Mouse (Mus musculus) embryonic facial prominence, embryonic 15.5 days (tissue): Measurements from ENCODE around the gene Sema6c. TPM values are rescaled to one million over a fixed set of nuclear protein-coding genes. Genes with fewer than 3 reads are reported as not detected.

ENCODE experiments used
- ATAC-seq: fragments of 200-750 bp; cut with Nextera tagmentation; 2 replicates; pipeline ENCODE4 v1.8.0; 2017; ENCODE audit warnings: low read depth, moderate TSS enrichment; ENCODE audit not compliant: insufficient number of reproducible peaks, low FRiP score, low TSS enrichment
- H3K27ac ChIP-seq: fragments of 300-500 bp; sonication (generic); replicated peaks from 2 replicates; pipeline ENCODE4 v1.5.1; 2015; ENCODE audit warnings: mild to moderate bottlenecking, inconsistent platforms
- H3K27me3 ChIP-seq: fragments of 300-500 bp; sonication (generic); 2 replicates; pipeline ENCODE4 v1.6.1; 2015; ENCODE audit warnings: inconsistent platforms
- H3K36me3 ChIP-seq: fragments of 300-500 bp; sonication (generic); 2 replicates; pipeline ENCODE4 v1.6.1; 2015; ENCODE audit warnings: mild to moderate bottlenecking, inconsistent platforms
- H3K4me1 ChIP-seq: fragments of 300-500 bp; sonication (generic); 2 replicates; pipeline ENCODE4 v1.6.1; 2015; ENCODE audit warnings: inconsistent platforms
- H3K4me2 ChIP-seq: fragments of 300-500 bp; sonication (generic); replicated peaks from 2 replicates; pipeline ENCODE4 v1.6.1; 2015; ENCODE audit warnings: mild to moderate bottlenecking, inconsistent platforms
- H3K4me3 ChIP-seq: fragments of 300-500 bp; sonication (generic); replicated peaks from 2 replicates; pipeline ENCODE4 v1.5.1; 2015; ENCODE audit warnings: mild to moderate bottlenecking, inconsistent platforms
- H3K9ac ChIP-seq: fragments of 300-500 bp; sonication (generic); 2 replicates; pipeline ENCODE4 v1.6.1; 2015; ENCODE audit warnings: inconsistent platforms
- H3K9me3 ChIP-seq: fragments of 300-500 bp; sonication (generic); replicated peaks from 2 replicates; pipeline ENCODE4 v1.6.1; 2016; ENCODE audit warnings: inconsistent platforms
- WGBS: fragments of 180-500 bp; shearing (Covaris S2); methylation state at CpG from one replicate; pipeline ENCODE4 v1.1.7; 2015; 5-methylcytosine and 5-hydroxymethylcytosine counted together
- polyA plus RNA-seq: library from polyadenylated mRNA; unstranded; fragments of >200 nt; fragmentation: Nextera tagmentation; extraction: Ambion mirVana; gene quantifications from 2 replicates; pipeline ENCODE4 v1.2.1, GENCODE M21; 2015

The Sema6c gene
- polyA plus RNA-seq, 1 experiment from 2014 or later, result 13.1 TPM

GRCm38 (mm10) chr3:95147924-95148323 lies 12.3 kb upstream of the Sema6c start:
- H3K36me3 ChIP-seq, result no peaks in the 10 kb centered on the region
- no peaks in the 10 kb centered on the region for H3K9me3 ChIP-seq
- H3K4me2 ChIP-seq, result no peak overlapping the region
- no peak overlapping the region for H3K9ac ChIP-seq
- H3K4me3 ChIP-seq, result no peak overlapping the region
- no peaks in the 10 kb centered on the region for H3K4me1 ChIP-seq
- WGBS, result 47% methylated on average over 3 of the region's 3 CpGs
- H3K27me3 ChIP-seq, result no peaks in the 10 kb centered on the region
- H3K27ac ChIP-seq, result no peak overlapping the region
- ATAC-seq, result no peak

GRCm38 (mm10) chr3:95153874-95154273 lies 6.4 kb upstream of the Sema6c start:
- ATAC-seq, result no peak
- no peaks in the 10 kb centered on the region for H3K4me1 ChIP-seq
- H3K9me3 ChIP-seq, result no peaks in the 10 kb centered on the region
- no peak overlapping the region for H3K4me2 ChIP-seq
- H3K4me3 ChIP-seq, result no peak overlapping the region
- no peak overlapping the region for H3K9ac ChIP-seq
- WGBS, result 48% methylated on average over 4 of the region's 4 CpGs
- no peak overlapping the region for H3K27ac ChIP-seq
- no peaks in the 10 kb centered on the region for H3K27me3 ChIP-seq
- H3K36me3 ChIP-seq, result no peaks in the 10 kb centered on the region

- peak overlapping the region; percentile 74 for H3K4me2 ChIP-seq
- H3K4me3 ChIP-seq, result peak overlapping the region; percentile 65
- 0 out of 2 replicates have a peak, but pooled peaks cover 2% of the 10 kb centered on the region for H3K36me3 ChIP-seq
- ATAC-seq, result no peak
- H3K9ac ChIP-seq, result no peak overlapping the region
- WGBS, result 15% methylated on average over 8 of the region's 8 CpGs
- no peaks in the 10 kb centered on the region for H3K9me3 ChIP-seq
- H3K27me3 ChIP-seq, result no peaks in the 10 kb centered on the region
- H3K4me1 ChIP-seq, result peaks cover 40% of the 10 kb centered on the region
- H3K27ac ChIP-seq, result no peak overlapping the region
Observed at GRCm38 (mm10) chr3:95159511-95159986, 708 bp upstream of the Sema6c start.

GRCm38 (mm10) chr3:95161041-95161551 lies 839 bp downstream of the Sema6c start:
- no peaks in the 10 kb centered on the region for H3K27me3 ChIP-seq
- peak; percentile 32 for ATAC-seq
- H3K9me3 ChIP-seq, result no peaks in the 10 kb centered on the region
- peak overlapping the region; percentile 65 for H3K4me3 ChIP-seq
- H3K36me3 ChIP-seq, result peaks cover 16% of the 10 kb centered on the region; the same call in 1 of the 2 replicates
- H3K4me2 ChIP-seq, result peak overlapping the region; percentile 74
- peak overlapping the region; percentile 47 for H3K9ac ChIP-seq
- WGBS, result under 1% methylated on average over 30 of the region's 30 CpGs
- H3K27ac ChIP-seq, result peak overlapping the region; percentile 68
- H3K4me1 ChIP-seq, result peaks cover 40% of the 10 kb centered on the region

GRCm38 (mm10) chr3:95161618-95162344 lies 1.5 kb downstream of the Sema6c start:
- Histone ChIP-seq H3K9ac (peak overlapping the region; percentile 47), H3K27ac (peak overlapping the region; percentile 68), H3K36me3 (peaks cover 23% of the 10 kb centered on the region), H3K4me3 (peak overlapping the region; percentile 65), H3K9me3 (no peaks in the 10 kb centered on the region), H3K4me2 (peak overlapping the region; percentile 74), H3K4me1 (peaks cover 40% of the 10 kb centered on the region), H3K27me3 (no peaks in the 10 kb centered on the region)
- no peak for ATAC-seq
- 4% methylated on average over 9 of the region's 9 CpGs for WGBS

- 28% methylated on average over 2 of the region's 2 CpGs for WGBS
- Histone ChIP-seq H3K27me3 (no peaks in the 10 kb centered on the region), H3K4me1 (peaks cover 40% of the 10 kb centered on the region), H3K9ac (no peak overlapping the region), H3K9me3 (no peaks in the 10 kb centered on the region), H3K36me3 (peaks cover 28% of the 10 kb centered on the region), H3K4me3 (peak overlapping the region; percentile 65), H3K27ac (peak overlapping the region; percentile 68), H3K4me2 (peak overlapping the region; percentile 74)
- ATAC-seq, result no peak
Observed at GRCm38 (mm10) chr3:95162345-95162628, 2.0 kb downstream of the Sema6c start.

- Histone ChIP-seq H3K27ac (0 out of 2 replicates have a peak overlapping the region, but pooled peaks have one; percentile 48), H3K36me3 (peaks cover 41% of the 10 kb centered on the region), H3K27me3 (no peaks in the 10 kb centered on the region), H3K9me3 (no peaks in the 10 kb centered on the region), H3K4me3 (no peak overlapping the region; the same call in 1 of the 2 replicates), H3K9ac (peak overlapping the region; percentile 4; the same call in 1 of the 2 replicates), H3K4me2 (peak overlapping the region; percentile 74; the same call in 1 of the 2 replicates), H3K4me1 (peaks cover 40% of the 10 kb centered on the region)
- ATAC-seq, result 0 out of 2 replicates have a peak, but pooled peaks have one; percentile 12
- WGBS, result 49% methylated on average over 11 of the region's 11 CpGs
Observed at GRCm38 (mm10) chr3:95163419-95164255, 3.4 kb downstream of the Sema6c start.

GRCm38 (mm10) chr3:95164256-95164550 lies 3.9 kb downstream of the Sema6c start:
- H3K36me3 ChIP-seq, result peaks cover 47% of the 10 kb centered on the region
- H3K27ac ChIP-seq, result 0 out of 2 replicates have a peak overlapping the region, but pooled peaks have one; percentile 3
- H3K4me2 ChIP-seq, result no peak overlapping the region; the same call in 1 of the 2 replicates
- H3K27me3 ChIP-seq, result no peaks in the 10 kb centered on the region
- peaks cover 40% of the 10 kb centered on the region for H3K4me1 ChIP-seq
- no peaks in the 10 kb centered on the region for H3K9me3 ChIP-seq
- 79% methylated on average over 5 of the region's 5 CpGs for WGBS
- H3K4me3 ChIP-seq, result no peak overlapping the region
- no peak overlapping the region for H3K9ac ChIP-seq
- ATAC-seq, result no peak

- no peak overlapping the region for H3K4me2 ChIP-seq
- no peak overlapping the region for H3K27ac ChIP-seq
- H3K4me1 ChIP-seq, result peaks cover 35% of the 10 kb centered on the region
- H3K9ac ChIP-seq, result no peak overlapping the region
- H3K27me3 ChIP-seq, result 0 out of 2 replicates have a peak, but pooled peaks cover 3% of the 10 kb centered on the region
- H3K9me3 ChIP-seq, result no peaks in the 10 kb centered on the region
- H3K36me3 ChIP-seq, result peaks cover 53% of the 10 kb centered on the region
- WGBS, result 86% methylated on average over 5 of the region's 5 CpGs
- no peak overlapping the region for H3K4me3 ChIP-seq
- ATAC-seq, result no peak
Observed at GRCm38 (mm10) chr3:95164840-95165239, 4.6 kb downstream of the Sema6c start.

- ATAC-seq, result no peak
- H3K36me3 ChIP-seq, result peaks cover 81% of the 10 kb centered on the region
- no peak overlapping the region for H3K4me3 ChIP-seq
- no peak overlapping the region for H3K27ac ChIP-seq
- peaks cover 34% of the 10 kb centered on the region for H3K27me3 ChIP-seq
- H3K9me3 ChIP-seq, result no peaks in the 10 kb centered on the region
- WGBS, result 90% methylated on average over 10 of the region's 10 CpGs
- no peak overlapping the region for H3K9ac ChIP-seq
- no peak overlapping the region for H3K4me2 ChIP-seq
- H3K4me1 ChIP-seq, result peaks cover 21% of the 10 kb centered on the region
Observed at GRCm38 (mm10) chr3:95169996-95170395, 9.7 kb downstream of the Sema6c start.

- Histone ChIP-seq H3K36me3 (peaks cover 71% of the 10 kb centered on the region), H3K9ac (no peak overlapping the region), H3K4me1 (peaks cover 21% of the 10 kb centered on the region), H3K27ac (no peak overlapping the region), H3K4me2 (no peak overlapping the region), H3K9me3 (no peaks in the 10 kb centered on the region), H3K4me3 (no peak overlapping the region), H3K27me3 (peaks cover 34% of the 10 kb centered on the region)
- WGBS, result 78% methylated on average over 6 of the region's 6 CpGs
- ATAC-seq, result no peak
Observed at GRCm38 (mm10) chr3:95171105-95171504, 10.8 kb downstream of the Sema6c start.
